24 mouse cellular contexts compared by ENCODE assay signal in the genomic region with DNA sequence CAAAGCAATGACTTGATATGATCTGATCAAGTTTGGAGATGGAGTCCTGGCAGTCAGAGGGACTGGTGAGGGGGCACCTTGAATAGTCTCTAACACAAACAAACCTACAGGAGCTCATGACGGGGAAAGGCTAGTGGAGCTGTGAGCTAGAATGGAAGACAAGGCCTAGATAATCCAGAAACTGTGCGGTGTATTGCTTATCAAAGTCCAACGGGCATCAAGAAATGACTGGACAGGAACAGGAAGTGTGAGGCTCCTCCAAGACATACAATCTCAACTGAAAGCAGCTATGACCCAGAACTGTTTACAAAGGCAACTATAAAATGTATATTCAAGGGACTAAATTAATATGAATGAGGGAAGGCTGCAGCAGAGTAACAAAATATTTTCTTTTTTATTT. TPM values are rescaled to one million over a fixed set of nuclear protein-coding genes. Genes with fewer than 3 reads are reported as not detected.
DNase-seq lines count a peak whose midpoint lies in the region; ATAC-seq and TF ChIP-seq lines count a peak whose summit lies in the region.
"Had no signal": no experiment of that assay in that cellular context is flagged by ENCODE, and none has a peak within 500 bp of the region (broad histone marks: within the 10 kb centered on the region; RNA-seq: fewer than 3 reads in every experiment).

No protein-coding gene starts in this region.

- no peak for TF ChIP-seq CTCF in stomach, postnatal 0 days (IDR thresholded peaks at IDR 0.05; ENCODE audit: low read depth)

- no peak overlapping the region for H3K9ac ChIP-seq in liver, embryonic 11.5 days (ENCODE audit: low read depth, low read length)
- no peak overlapping the region for H3K9ac ChIP-seq in liver, embryonic 12.5 days
- H3K9ac ChIP-seq in liver, embryonic 16.5 days (ENCODE audit: low read depth, low read length) = no peak overlapping the region
- no peak overlapping the region for H3K9ac ChIP-seq in stomach, postnatal 0 days (ENCODE audit: low read length)
- no peak overlapping the region for H3K9ac ChIP-seq in hindbrain, embryonic 11.5 days (ENCODE audit: low read depth, low read length)
- H3K9ac ChIP-seq: embryonic facial prominence, embryonic 15.5 days; forebrain, embryonic 12.5 days; heart, embryonic 15.5 days had no signal

- DNase-seq in liver, embryonic 11.5 days (ENCODE audit: low spot score) = no peak
- no peak for DNase-seq in liver
- no peak for DNase-seq in stomach, postnatal 0 days (ENCODE audit: low spot score)
- no peak for DNase-seq in ovary, postnatal 36 days (ENCODE audit: low spot score)
- no peak for DNase-seq in hindbrain, embryonic 11.5 days (ENCODE audit: low spot score)
- DNase-seq in spleen, postnatal 10 days (ENCODE audit: low spot score in 2 of 2) = no peak
- DNase-seq: adrenal gland, adult 2 months; adrenal gland, postnatal 25 days; cerebellum, adult 2 months; cerebellum, postnatal 10 days; embryo, embryonic 11 days; gastrocnemius, postnatal 10 days; heart, adult 18-20 months; heart, postnatal 14 days had no signal

- no peak for ATAC-seq in liver, embryonic 11.5 days (replicated peaks; ENCODE audit: low FRiP score)
- no peak for ATAC-seq in liver, embryonic 12.5 days
- ATAC-seq in liver, embryonic 16.5 days (ENCODE audit: low read depth) = no peak
- no peak for ATAC-seq in stomach, postnatal 0 days (ENCODE audit: low FRiP score, low TSS enrichment)
- ATAC-seq in hindbrain, embryonic 11.5 days (ENCODE audit: low FRiP score) = no peak
- ATAC-seq: forebrain, embryonic 16.5 days; hindbrain, embryonic 16.5 days had no signal

- no peak overlapping the region for H3K4me3 ChIP-seq in liver, embryonic 11.5 days (ENCODE audit: low read depth, low read length)
- no peak overlapping the region for H3K4me3 ChIP-seq in liver, embryonic 12.5 days
- H3K4me3 ChIP-seq in liver, embryonic 16.5 days (ENCODE audit: low read depth, low read length) = no peak overlapping the region
- no peak overlapping the region for H3K4me3 ChIP-seq in stomach, postnatal 0 days (ENCODE audit: low read depth, low read length)
- no peak overlapping the region for H3K4me3 ChIP-seq in hindbrain, embryonic 11.5 days (ENCODE audit: low read depth, low read length)
- H3K4me3 ChIP-seq: embryonic facial prominence, embryonic 15.5 days; forebrain, embryonic 12.5 days; heart, embryonic 10.5 days; heart, embryonic 15.5 days; hindbrain, embryonic 10.5 days had no signal

- no peaks in the 10 kb centered on the region for H3K27me3 ChIP-seq in liver, embryonic 11.5 days (replicated peaks; ENCODE audit: control insufficient read depth, insufficient read depth, low read length)
- H3K27me3 ChIP-seq in liver, embryonic 12.5 days (replicated peaks) = no peaks in the 10 kb centered on the region; the same call in 1 of the 2 replicates
- H3K27me3 ChIP-seq in liver, embryonic 16.5 days (ENCODE audit: control insufficient read depth, insufficient read depth, low read depth, low read length) = no peaks in the 10 kb centered on the region
- no peaks in the 10 kb centered on the region for H3K27me3 ChIP-seq in stomach, postnatal 0 days (ENCODE audit: control insufficient read depth, insufficient read depth, low read length)
- H3K27me3 ChIP-seq in hindbrain, embryonic 11.5 days (ENCODE audit: control insufficient read depth, insufficient read depth, low read length) = no peaks in the 10 kb centered on the region
- H3K27me3 ChIP-seq: CH12.LX; embryonic facial prominence, embryonic 15.5 days; forebrain, embryonic 12.5 days; heart, embryonic 15.5 days had no signal

- peaks cover 6% of the 10 kb centered on the region for H3K4me1 ChIP-seq in liver, embryonic 11.5 days (replicated peaks; ENCODE audit: control insufficient read depth, insufficient read depth, low read length)
- H3K4me1 ChIP-seq in liver, embryonic 12.5 days = peaks cover 47% of the 10 kb centered on the region
- peaks cover 25% of the 10 kb centered on the region for H3K4me1 ChIP-seq in liver, embryonic 16.5 days (ENCODE audit: control insufficient read depth, low read depth, low read length)
- H3K4me1 ChIP-seq in stomach, postnatal 0 days (replicated peaks; ENCODE audit: control insufficient read depth, insufficient read depth) = peaks cover 2% of the 10 kb centered on the region; the same call in 1 of the 2 replicates
- no peaks in the 10 kb centered on the region; the same call in 1 of the 2 replicates for H3K4me1 ChIP-seq in hindbrain, embryonic 11.5 days (replicated peaks; ENCODE audit: control insufficient read depth, insufficient read depth, low read length)

- H3K27ac ChIP-seq in liver, embryonic 11.5 days (ENCODE audit: low read depth, low read length) = 0 out of 2 replicates have a peak overlapping the region, but pooled peaks have one; percentile 16
- peak overlapping the region; percentile 73 for H3K27ac ChIP-seq in liver, embryonic 12.5 days
- H3K27ac ChIP-seq in liver, embryonic 16.5 days (ENCODE audit: low read length) = peak overlapping the region; percentile 18; the same call in 1 of the 2 replicates
- 0 out of 2 replicates have a peak overlapping the region, but pooled peaks have one; percentile 40 for H3K27ac ChIP-seq in stomach, postnatal 0 days (replicated peaks)
- H3K27ac ChIP-seq in hindbrain, embryonic 11.5 days (ENCODE audit: low read depth, low read length) = no peak overlapping the region
- H3K27ac ChIP-seq: embryonic facial prominence, embryonic 15.5 days; forebrain, embryonic 12.5 days; heart, embryonic 10.5 days; heart, embryonic 15.5 days; hindbrain, embryonic 10.5 days had no signal

- H3K36me3 ChIP-seq in liver, embryonic 11.5 days (ENCODE audit: control insufficient read depth, insufficient read depth, low read length) = no peaks in the 10 kb centered on the region
- H3K36me3 ChIP-seq in liver, embryonic 12.5 days = peaks cover 6% of the 10 kb centered on the region; the same call in 1 of the 2 replicates
- no peaks in the 10 kb centered on the region for H3K36me3 ChIP-seq in liver, embryonic 16.5 days (ENCODE audit: control insufficient read depth, insufficient read depth)
- no peaks in the 10 kb centered on the region for H3K36me3 ChIP-seq in stomach, postnatal 0 days (ENCODE audit: control insufficient read depth, insufficient read depth, low read length)
- H3K36me3 ChIP-seq in hindbrain, embryonic 11.5 days (ENCODE audit: control insufficient read depth, insufficient read depth, low read length) = no peaks in the 10 kb centered on the region
- H3K36me3 ChIP-seq: embryonic facial prominence, embryonic 15.5 days; forebrain, embryonic 12.5 days; heart, embryonic 10.5 days; heart, embryonic 15.5 days; hindbrain, embryonic 10.5 days had no signal

- H3K9me3 ChIP-seq in liver, embryonic 11.5 days (ENCODE audit: control insufficient read depth, low read length) = no peaks in the 10 kb centered on the region
- no peaks in the 10 kb centered on the region for H3K9me3 ChIP-seq in liver, embryonic 12.5 days (replicated peaks)
- H3K9me3 ChIP-seq in liver, embryonic 16.5 days (replicated peaks; ENCODE audit: control insufficient read depth, low read length) = no peaks in the 10 kb centered on the region
- no peaks in the 10 kb centered on the region for H3K9me3 ChIP-seq in stomach, postnatal 0 days (ENCODE audit: control insufficient read depth, low read length)
- no peaks in the 10 kb centered on the region for H3K9me3 ChIP-seq in hindbrain, embryonic 11.5 days (ENCODE audit: control insufficient read depth, low read length)
- H3K9me3 ChIP-seq: embryonic facial prominence, embryonic 15.5 days; heart, embryonic 10.5 days; heart, embryonic 15.5 days; hindbrain, embryonic 10.5 days had no signal

- no peak for TF ChIP-seq EP300 in stomach, postnatal 0 days (optimal IDR thresholded peaks at IDR 0.05)

- no peak overlapping the region for H3K4me2 ChIP-seq in liver, embryonic 11.5 days
- H3K4me2 ChIP-seq in liver, embryonic 12.5 days = no peak overlapping the region
- no peak overlapping the region for H3K4me2 ChIP-seq in liver, embryonic 16.5 days (ENCODE audit: low read depth, low read length)
- no peak overlapping the region for H3K4me2 ChIP-seq in stomach, postnatal 0 days (replicated peaks; ENCODE audit: low read depth)
- no peak overlapping the region for H3K4me2 ChIP-seq in hindbrain, embryonic 11.5 days (replicated peaks; ENCODE audit: low read depth, low read length)
- H3K4me2 ChIP-seq: embryonic facial prominence, embryonic 15.5 days; forebrain, embryonic 12.5 days; heart, embryonic 15.5 days had no signal

- WGBS in liver, embryonic 11.5 days = 32% methylated on average over 3 of the region's 3 CpGs
- WGBS in liver, embryonic 12.5 days (ENCODE audit: insufficient replicate concordance) = 20% methylated on average over 3 of the region's 3 CpGs
- 18% methylated on average over 3 of the region's 3 CpGs for WGBS in liver, embryonic 16.5 days (ENCODE audit: insufficient replicate concordance)
- WGBS in stomach, postnatal 0 days = 66% methylated on average over 3 of the region's 3 CpGs
- WGBS in hindbrain, embryonic 11.5 days = 86% methylated on average over 3 of the region's 3 CpGs

RNA-seq across cellular contexts. Expression of gene Trappc10, which starts 2.8 kb away (rescaled TPM):
- 13.3 and 14.3 TPM in 2 replicates for polyA plus RNA-seq in liver, embryonic 11.5 days (2014; fragmentation: Nextera tagmentation; extraction: Ambion mirVana)
- polyA plus RNA-seq in liver, embryonic 12.5 days (2016; fragmentation: Nextera tagmentation; extraction: Ambion mirVana) = 21.9 and 24.5 TPM in 2 replicates
- polyA plus RNA-seq in liver, embryonic 16.5 days (2015; fragmentation: Nextera tagmentation; extraction: Ambion mirVana) = 4.3 and 5.9 TPM in 2 replicates
- 14.7 and 17.8 TPM in 2 replicates for polyA plus RNA-seq in stomach, postnatal 0 days (2015; fragmentation: Nextera tagmentation; extraction: Ambion mirVana)
- polyA plus RNA-seq in hindbrain, embryonic 11.5 days (2014; fragmentation: Nextera tagmentation; extraction: Ambion mirVana) = 17.7 and 21.2 TPM in 2 replicates
